Mouse (Mus musculus) embryonic facial prominence, embryonic 10.5 days (tissue): ENCODE data around the gene Top2a. TPM values are rescaled to one million over a fixed set of nuclear protein-coding genes. Genes with fewer than 3 reads are reported as not detected.

Source experiments
- DNase-seq: peaks from one replicate; pipeline ENCODE4 v3.0.0-alpha.2; 2017; ENCODE audit warnings: low spot score
- H3K27ac ChIP-seq: fragments of 300-500 bp; sonication (generic); replicated peaks from 2 replicates; pipeline ENCODE4 v1.5.1; 2016; ENCODE audit warnings: mild to moderate bottlenecking
- H3K27me3 ChIP-seq: fragments of 300-500 bp; sonication (generic); replicated peaks from 2 replicates; pipeline ENCODE4 v1.6.1; 2016; ENCODE audit warnings: low read depth, mild to moderate bottlenecking; ENCODE audit not compliant: poor library complexity, severe bottlenecking
- H3K36me3 ChIP-seq: fragments of 300-500 bp; sonication (generic); replicated peaks from 2 replicates; pipeline ENCODE4 v1.6.1; 2016; ENCODE audit warnings: mild to moderate bottlenecking, moderate library complexity
- H3K4me1 ChIP-seq: fragments of 300-500 bp; sonication (generic); 2 replicates; pipeline ENCODE4 v1.6.1; 2016
- H3K4me3 ChIP-seq: fragments of 300-500 bp; sonication (generic); 2 replicates; pipeline ENCODE4 v1.5.1; 2016; ENCODE audit warnings: mild to moderate bottlenecking, moderate library complexity
- H3K9me3 ChIP-seq: fragments of 300-500 bp; sonication (generic); 2 replicates; pipeline ENCODE4 v1.6.1; 2016; ENCODE audit warnings: mild to moderate bottlenecking
- WGBS: fragments of 180-500 bp; shearing (Covaris S2); methylation state at CpG from one replicate; pipeline ENCODE4 v1.1.7; 2016; 5-methylcytosine and 5-hydroxymethylcytosine counted together
- polyA plus RNA-seq: library from polyadenylated mRNA; unstranded; fragments of >200 nt; fragmentation: Nextera tagmentation; extraction: Ambion mirVana; gene quantifications from 2 replicates; pipeline ENCODE4 v1.2.1, GENCODE M21; 2016

Gene Top2a
- polyA plus RNA-seq, 1 experiment from 2014 or later: 336 TPM

DNA sequence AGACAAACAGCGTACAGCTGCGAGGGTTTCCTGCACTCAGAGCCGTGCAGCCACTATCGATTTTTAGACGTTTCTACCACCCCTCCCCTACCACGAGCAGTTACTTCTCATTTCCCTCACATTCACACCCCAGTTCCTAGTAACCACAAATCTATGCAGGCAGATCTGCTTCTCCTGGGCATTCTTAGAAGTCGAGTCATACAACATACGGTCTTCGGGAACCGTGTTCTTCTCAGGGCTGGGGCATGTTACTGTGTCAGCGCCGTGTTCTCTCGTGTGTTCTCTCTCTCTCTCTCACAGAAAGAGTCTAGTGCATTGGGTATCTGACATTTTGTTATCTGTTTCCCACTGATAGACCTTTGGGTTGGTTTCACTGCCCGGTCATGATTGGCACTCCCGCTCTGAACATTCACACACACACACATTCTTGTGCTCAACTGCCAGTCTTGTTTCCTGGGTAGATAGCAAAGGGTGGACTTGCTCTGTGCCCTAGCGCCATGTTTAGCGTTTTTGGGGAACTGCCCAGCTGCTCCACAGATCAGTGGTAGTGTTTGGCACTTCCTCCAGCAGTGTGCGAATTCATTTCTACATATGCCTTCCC lies 75.9 kb downstream of the Top2a start:
- Histone ChIP-seq H3K27me3 (no peaks in the 10 kb centered on the region), H3K4me1 (peaks cover 86% of the 10 kb centered on the region), H3K27ac (no peak overlapping the region), H3K4me3 (no peak overlapping the region), H3K36me3 (peaks cover 58% of the 10 kb centered on the region), H3K9me3 (no peaks in the 10 kb centered on the region)
- 87% methylated on average over 18 of the region's 18 CpGs for WGBS
- no peak for DNase-seq

DNA sequence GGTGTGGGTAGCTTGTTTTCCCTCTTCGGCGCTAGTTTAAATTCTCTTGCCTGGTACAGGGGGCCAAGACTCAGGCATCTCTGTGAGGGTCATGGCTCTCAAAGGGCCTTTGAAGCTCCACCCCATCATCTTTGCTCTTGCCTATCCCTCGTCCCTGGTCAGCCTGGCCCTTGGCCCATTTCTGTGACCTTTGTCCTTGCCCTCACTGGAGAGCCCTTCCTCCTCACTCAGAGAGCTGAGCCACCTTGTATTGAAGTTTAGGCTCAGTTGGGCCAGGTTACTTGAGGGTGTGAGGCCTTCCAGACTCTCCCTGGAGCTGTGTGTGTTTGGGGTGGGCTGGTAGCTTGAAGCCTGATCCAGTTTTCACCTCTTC lies 78.4 kb downstream of the Top2a start:
- Histone ChIP-seq H3K4me3 (no peak overlapping the region), H3K27ac (peak overlapping the region; percentile 94), H3K27me3 (no peaks in the 10 kb centered on the region), H3K36me3 (peaks cover 33% of the 10 kb centered on the region), H3K4me1 (peaks cover 93% of the 10 kb centered on the region), H3K9me3 (no peaks in the 10 kb centered on the region)
- 39% methylated on average over 3 of the region's 3 CpGs for WGBS
- DNase-seq: no peak

DNA sequence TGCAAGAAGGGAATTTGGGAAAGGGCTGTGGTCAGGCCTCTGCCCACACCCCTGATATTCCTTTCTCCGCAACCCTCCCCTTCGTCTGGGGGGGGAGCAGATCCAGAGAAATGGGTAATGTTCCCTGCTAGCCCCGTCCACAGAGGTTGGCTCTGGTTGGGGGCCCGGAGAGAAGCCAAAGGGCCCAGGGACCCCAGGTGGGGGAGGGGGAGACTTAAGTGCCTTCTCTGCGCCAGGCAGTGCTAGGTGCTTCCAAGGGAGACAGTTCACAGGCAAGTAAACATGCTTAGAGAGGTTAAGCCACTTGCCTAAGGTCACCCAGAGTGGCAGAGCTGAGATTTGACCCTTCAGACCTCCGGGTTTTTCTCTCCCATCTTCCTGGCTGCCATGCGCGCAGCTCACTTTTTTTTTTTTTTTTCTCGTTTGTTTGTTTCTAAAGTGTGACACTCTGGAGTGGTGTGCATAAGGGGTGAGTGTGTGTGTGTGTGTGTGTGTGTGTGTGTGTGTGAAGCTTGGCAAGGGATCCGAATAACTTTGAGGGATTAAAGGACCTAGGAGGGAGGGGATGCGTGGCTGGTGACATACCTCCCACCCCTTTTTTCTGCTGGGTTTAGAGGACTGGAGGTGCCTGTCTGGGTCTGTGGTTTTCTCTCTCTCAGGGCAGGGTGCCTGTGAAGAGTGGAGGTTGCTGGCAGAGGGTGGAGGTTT lies 78.9 kb downstream of the Top2a start:
- H3K36me3 ChIP-seq: peaks cover 29% of the 10 kb centered on the region
- peak overlapping the region; percentile 94 for H3K27ac ChIP-seq

DNA sequence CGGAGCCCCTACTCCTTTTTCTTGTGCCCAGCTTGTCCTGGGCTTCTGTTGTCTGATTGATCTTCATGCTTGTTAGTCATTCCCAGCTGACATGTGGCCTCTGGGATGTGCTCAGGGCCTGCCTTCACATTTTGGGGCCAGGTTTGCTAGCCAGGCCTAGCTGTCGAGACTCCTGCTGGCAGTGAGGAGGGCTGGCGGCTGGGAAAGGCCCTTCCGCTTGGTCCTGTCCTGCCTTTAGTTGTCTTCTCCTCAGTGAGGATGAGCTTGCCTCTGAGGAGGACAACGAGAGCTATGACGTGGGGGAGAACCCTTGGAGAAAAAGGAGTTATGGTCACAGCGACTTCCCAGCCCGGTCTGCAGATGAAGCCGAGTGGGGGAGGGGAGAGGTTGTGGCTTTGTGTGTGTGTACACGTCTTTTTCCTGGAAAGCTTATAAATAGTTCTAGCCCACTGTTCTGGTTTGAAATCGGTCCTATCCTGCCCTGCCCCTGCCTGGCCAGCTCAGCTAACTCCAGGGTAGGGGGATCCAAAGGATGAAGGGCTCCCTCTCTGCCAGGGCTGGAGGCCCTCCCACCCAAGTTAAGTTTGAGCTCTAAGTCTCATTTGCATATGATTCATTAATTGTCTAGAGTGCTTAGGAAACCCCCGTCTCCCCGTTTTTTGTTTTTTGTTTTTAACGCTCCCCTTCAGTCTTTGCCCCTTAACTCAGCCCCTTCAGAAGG lies 80.1 kb downstream of the Top2a start:
- Histone ChIP-seq H3K9me3 (no peaks in the 10 kb centered on the region), H3K4me1 (peaks cover 94% of the 10 kb centered on the region), H3K27ac (peak overlapping the region; percentile 94), H3K27me3 (no peaks in the 10 kb centered on the region), H3K36me3 (peaks cover 24% of the 10 kb centered on the region), H3K4me3 (peak overlapping the region; percentile 88)
- DNase-seq: peak; percentile 23
- 26% methylated on average over 14 of the region's 14 CpGs for WGBS

More for the DNA sequence above, 78.9 kb downstream of the Top2a start:
- DNase-seq: peak; percentile 21
- 22% methylated on average over 11 of the region's 11 CpGs for WGBS
- no peaks in the 10 kb centered on the region for H3K9me3 ChIP-seq
- no peaks in the 10 kb centered on the region for H3K27me3 ChIP-seq
- H3K4me1 ChIP-seq: peaks cover 93% of the 10 kb centered on the region
- H3K4me3 ChIP-seq: peak overlapping the region; percentile 88

Other genes with a start within 250 kb of the Top2a start
- gene Nr1d1, start 248.9 kb downstream of the Top2a start, polyA plus RNA-seq: 1.1 and 1.8 TPM in 2 replicates
- 23.4 and 23.5 TPM in 2 replicates for gene Msl1, start 228.7 kb downstream of the Top2a start, polyA plus RNA-seq
- gene Casc3, start 219.3 kb downstream of the Top2a start, polyA plus RNA-seq: 47.5 and 48.3 TPM in 2 replicates
- 1.4 and 1.8 TPM in 2 replicates for gene Rapgefl1, start 187.4 kb downstream of the Top2a start, polyA plus RNA-seq
- gene Wipf2, start 160.6 kb downstream of the Top2a start, polyA plus RNA-seq: 5.0 and 5.4 TPM in 2 replicates
- gene Cdc6, start 116.4 kb downstream of the Top2a start, polyA plus RNA-seq: 65.1 and 69.1 TPM in 2 replicates
- 34.0 and 35.6 TPM in 2 replicates for gene Rara, start 96.4 kb downstream of the Top2a start, polyA plus RNA-seq
- gene Gjd3, start 41.2 kb downstream of the Top2a start, polyA plus RNA-seq: 0.25 TPM in 1 of 2 replicates, not detected in the other
- 658 and 684 TPM in 2 replicates for gene Igfbp4, start 17.1 kb upstream of the Top2a start, polyA plus RNA-seq
- 0.96 and 1.0 TPM in 2 replicates for gene Tns4, start 65.1 kb upstream of the Top2a start, polyA plus RNA-seq
- gene Ccr7, start 130.9 kb upstream of the Top2a start, polyA plus RNA-seq: 0.50 and 0.78 TPM in 2 replicates
- 369 and 387 TPM in 2 replicates for gene Smarce1, start 206.8 kb upstream of the Top2a start, polyA plus RNA-seq
- gene Krt222, start 219.9 kb upstream of the Top2a start, polyA plus RNA-seq: 0.10 and 0.12 TPM in 2 replicates